Mouse (Mus musculus): ENCODE results near the gene Bace2. TPM values are rescaled to one million over a fixed set of nuclear protein-coding genes. Genes with fewer than 3 reads are reported as not detected.

Gene Bace2
- total RNA-seq (2015), result not detected in 2 replicates
- not detected in 2 replicates for total RNA-seq (2017)

DNA sequence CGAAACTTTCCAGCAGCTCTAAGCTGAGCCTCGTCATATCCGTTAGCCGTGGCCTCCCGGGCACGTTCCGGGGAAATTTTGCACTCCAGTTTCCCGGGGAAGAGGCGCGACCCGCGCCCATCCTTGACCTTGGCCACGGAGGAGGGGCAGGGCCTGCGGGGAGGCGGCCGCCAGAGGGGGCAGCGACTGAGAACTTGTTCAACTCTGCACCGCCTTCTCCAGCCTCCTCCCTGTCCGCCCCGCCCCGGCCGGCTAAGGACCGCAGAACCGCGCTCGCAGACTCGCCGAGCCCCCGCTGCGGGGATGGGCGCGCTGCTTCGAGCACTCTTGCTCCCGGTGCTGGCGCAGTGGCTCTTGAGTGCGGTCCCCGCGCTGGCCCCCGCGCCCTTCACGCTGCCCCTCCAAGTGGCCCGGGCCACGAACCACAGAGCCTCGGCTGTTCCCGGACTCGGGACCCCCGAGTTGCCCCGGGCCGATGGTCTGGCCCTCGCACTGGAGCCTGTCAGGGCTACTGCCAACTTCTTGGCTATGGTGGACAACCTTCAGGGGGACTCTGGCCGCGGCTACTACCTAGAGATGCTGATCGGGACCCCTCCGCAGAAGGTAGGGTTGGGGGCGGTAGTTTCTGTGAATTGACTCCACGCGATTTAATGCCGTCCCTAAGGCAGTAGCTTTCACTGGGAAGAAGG, at the start of gene Bace2:
Gene Bace2 (plus strand): TSS at position 244 of the 689 bp plus-strand sequence.
- peak; percentile 52; the same call in 1 of the 2 replicates for ATAC-seq (ENCODE audit: poor library complexity, severe bottlenecking)

DNA sequence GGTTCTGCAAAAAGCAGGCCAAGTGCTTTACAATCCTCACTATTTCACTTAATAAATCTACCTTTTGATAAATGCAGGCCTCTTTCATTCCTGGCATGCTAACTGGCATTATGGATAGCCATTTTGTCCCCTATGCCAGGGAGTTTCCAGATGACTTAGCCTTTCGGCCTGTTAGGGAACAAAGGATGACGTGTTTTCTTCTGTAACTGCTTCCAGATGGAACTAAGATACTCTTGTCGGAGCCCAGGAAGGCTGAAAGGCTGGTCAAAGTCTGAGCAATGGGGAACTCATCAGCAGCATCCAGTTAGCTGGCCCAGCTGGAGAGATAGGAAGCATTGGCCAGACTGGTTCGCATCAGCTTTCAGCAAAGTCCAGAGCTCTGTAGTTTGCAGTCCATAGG, 48.9 kb upstream of the Bace2 start:
- ATAC-seq (ENCODE audit: poor library complexity, severe bottlenecking), result no peak

DNA sequence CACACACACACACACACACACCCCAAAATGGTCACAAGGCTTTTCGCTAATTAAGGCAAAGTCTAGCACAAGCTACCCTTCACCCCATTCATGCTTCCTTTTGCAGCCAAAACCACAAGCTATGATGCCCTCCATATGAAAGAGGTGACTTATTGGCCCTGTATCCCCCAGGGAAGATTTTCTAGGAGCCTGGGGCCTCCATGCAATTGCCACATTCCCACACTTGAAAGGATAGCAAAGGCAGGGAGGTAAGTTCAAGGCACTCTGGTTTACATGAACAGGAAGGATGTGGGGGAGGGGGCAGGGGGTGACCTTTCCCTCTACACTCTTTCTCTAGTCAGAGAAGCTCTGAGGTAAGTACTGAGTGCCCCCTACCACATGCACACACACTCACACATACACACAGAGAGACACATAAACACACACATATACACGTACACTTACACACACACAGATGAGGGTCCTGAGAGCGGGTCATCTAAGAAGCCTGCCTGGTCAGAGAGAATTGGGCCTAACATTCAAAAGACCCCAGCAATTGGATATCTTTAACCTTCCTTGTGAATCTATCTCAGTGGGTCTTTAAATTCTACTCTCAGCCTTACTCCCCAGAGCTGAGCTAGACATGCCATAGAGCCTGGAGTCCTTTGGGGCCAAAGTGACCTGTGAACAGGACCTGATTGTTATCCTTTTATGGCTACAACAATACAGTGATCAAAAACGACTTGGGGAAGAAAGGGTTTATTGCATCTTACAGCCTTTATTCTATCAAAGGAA, 46.6 kb upstream of the Bace2 start:
- ATAC-seq (ENCODE audit: poor library complexity, severe bottlenecking), result no peak

DNA sequence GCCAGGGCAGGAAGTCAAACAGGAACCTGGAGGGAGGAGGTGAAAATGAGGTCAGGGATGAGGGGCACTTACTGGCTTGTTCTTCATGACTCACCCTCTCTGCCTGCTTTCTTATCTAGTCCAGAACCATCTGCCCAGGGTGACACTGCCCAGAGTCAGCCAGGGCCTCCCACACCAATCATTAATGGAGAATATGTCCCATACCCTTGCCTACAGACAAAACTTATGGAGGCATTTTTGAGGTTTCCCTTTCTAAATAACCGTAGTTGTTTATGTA, 46.0 kb upstream of the Bace2 start:
- peak; percentile 53 for ATAC-seq (ENCODE audit: poor library complexity, severe bottlenecking)

DNA sequence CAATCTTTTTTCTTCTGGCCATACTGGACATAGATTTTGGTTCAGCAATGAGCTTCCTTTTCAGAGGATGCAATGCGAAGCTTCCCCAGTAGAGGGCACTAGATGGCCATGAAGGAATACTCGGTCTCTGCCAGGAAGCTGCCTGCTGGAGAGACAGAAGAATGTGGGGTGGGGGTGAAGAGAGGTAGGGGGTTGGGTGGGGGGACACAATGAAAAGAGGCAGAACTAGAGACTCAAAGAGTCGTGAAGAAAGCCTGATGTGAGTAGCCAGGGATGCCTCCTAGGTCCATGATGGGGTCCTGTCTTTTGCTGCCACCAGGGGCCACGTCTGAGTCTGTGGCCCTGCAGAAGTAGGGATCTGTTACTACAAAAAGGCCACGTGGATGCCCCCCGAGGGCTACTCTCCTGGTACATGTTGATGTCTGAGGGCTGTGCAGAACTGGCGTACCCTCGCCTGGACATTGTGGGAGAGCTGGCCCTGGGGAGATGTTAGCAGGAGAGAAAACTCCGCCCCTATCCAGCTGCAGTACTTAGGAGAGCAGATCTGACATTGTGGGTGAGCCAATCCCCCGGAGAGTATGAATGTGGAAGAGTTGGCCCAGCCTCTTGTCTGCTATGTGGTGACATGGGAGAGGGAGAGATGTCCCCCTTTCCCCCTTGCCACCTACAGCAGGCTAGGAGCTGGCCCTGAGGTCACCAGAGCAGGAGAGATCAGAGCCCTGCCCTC, 43.4 kb upstream of the Bace2 start:
- ATAC-seq (ENCODE audit: poor library complexity, severe bottlenecking), result peak; percentile 68

DNA sequence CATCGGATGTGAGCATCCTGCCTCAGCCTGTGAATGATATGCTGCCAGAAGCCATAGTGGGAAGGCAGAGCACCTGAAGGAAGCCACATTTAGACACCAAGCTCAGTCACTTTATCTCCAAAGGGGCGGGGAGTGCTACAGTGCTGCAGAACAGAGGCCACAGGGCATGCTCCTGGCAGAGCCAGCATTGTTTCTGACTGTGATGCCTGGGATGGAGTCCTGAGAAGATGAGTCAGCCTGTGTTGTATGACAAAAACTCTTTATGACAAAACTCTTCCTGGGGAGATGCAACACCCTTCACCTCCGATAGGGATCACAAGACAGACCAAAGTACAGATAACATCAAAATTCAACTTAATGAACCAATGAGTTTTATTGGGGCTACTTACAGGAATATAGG, 35.0 kb upstream of the Bace2 start:
- no peak for ATAC-seq (ENCODE audit: poor library complexity, severe bottlenecking)

DNA sequence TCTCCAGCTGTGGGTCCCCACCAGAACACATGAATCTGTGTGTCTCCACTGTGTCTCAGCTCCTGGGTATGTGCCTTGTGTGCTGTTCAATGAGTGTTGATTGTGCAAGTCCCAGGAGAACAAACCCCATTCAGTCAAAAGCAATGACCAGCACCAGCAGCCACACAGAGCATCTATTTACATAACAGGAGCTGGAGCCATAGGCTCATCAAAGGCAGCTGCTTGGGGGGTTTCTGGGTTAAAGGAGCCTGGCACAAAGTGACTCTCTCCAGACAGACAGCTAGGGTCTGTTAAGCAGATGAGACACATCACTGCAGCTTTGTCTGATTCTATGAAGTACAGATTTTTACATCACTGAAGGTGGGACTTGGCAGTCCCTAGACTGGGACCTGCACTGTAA, 33.9 kb upstream of the Bace2 start:
- no peak for ATAC-seq (ENCODE audit: poor library complexity, severe bottlenecking)

DNA sequence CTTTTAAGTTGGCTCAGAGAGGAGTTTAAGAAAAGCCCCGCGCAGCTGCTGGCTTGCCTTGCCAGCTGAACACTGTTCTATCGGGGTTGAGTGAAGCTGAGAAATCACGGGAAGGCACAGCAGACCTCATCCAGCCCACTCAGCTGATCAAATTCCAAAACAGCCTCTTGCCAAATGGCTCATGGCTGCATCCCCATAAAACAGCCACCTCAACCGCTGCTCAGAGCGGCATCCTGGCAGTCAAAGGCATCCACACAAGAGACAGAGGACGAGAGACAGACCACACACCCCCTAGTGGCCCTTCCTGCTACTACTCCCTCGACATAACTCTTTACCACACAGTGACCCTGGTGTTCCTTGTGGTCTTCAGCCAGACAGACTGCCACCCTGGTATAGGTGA, 30.6 kb upstream of the Bace2 start:
- ATAC-seq (ENCODE audit: poor library complexity, severe bottlenecking), result 0 out of 2 replicates have a peak, but pooled peaks have one; percentile 33

DNA sequence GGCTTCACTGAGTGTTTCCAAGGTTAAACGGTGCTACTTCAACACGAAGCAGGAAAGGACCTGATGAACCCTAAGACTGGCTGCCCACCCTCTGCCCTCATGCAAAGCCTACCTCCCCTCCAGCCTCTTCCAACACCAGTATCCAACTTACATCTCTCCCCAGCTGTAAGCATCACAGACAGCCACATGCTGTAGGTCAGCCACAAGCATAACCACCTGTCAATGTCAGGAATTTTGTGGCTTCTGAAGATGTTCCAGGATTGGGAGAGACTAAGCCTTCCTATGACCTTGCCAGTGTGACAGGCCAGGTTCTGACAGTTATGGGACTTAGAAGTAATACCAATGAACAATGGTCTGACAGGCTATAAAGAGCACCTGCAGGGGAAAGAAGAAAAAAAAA, 27.9 kb upstream of the Bace2 start:
- ATAC-seq (ENCODE audit: poor library complexity, severe bottlenecking), result no peak

DNA sequence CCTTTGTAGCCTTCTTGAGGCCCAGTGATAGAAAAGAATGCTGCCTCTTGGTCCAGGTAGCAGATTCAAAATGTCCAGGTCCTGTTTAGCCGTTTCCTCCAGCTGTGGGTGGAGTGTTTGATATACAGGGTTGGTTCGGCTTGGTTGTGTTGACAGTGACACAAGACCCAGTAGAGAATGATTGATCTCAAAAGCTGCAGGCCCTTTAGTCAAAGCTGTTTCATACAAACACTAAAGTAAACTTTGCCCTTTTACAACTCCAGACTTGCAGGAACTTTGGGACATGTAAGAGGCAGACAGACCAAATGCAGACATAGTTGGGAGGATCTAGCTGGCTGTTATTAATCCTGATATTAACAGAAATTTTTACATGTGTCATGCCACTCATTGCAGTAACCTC, 3.5 kb upstream of the Bace2 start:
- ATAC-seq (ENCODE audit: poor library complexity, severe bottlenecking), result no peak

DNA sequence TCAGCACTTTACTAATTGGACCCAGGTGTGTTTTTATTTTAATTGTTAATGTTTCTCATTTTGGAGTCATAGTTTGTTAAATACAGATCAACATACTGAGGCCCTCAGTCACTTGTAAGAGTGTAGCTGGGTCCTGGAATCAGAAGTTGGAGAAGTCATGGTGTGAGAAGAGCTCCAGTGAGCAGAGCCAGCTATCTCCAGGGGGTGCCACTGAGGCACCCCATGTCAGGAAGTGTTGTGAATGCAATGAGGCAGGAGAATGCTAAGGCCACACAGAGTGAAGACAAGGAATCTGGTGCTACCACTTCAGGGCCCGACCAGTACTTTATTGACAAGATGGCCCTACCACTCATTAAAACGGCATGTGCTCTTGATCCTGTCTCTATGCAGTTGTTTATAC, 1.9 kb upstream of the Bace2 start:
- no peak for ATAC-seq (ENCODE audit: poor library complexity, severe bottlenecking)

DNA sequence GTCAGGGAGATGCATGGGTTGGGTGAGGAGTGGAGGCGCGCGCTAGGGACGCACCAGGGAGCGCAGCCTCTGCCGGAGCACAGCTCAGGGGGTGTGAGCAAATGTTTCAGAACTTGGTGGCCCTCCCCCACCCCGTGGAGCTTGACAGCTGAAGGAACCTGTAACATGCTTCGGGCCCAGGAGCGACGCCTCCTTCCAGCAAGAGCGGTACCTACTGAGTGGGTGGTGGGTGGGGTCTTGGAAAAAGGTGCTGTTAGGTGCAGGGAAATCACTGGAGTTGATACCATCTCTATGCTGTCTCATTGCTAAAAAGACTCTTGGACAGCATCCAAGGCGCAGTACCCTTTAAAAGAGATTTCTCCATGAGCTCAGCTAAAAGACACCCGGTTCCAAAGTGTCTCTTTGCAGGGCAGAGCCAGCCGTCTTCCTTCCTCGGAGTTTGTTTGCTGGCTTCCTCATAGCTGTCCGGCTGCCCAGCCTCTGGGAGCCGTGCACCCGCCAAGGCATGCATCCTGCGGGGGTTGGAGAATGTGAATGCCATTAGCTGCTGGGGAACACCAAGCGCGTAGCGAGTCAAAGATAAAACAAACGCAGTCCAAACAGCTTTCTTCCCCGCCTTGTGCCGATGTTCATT, 763 bp downstream of the Bace2 start:
- ATAC-seq (ENCODE audit: poor library complexity, severe bottlenecking), result no peak

DNA sequence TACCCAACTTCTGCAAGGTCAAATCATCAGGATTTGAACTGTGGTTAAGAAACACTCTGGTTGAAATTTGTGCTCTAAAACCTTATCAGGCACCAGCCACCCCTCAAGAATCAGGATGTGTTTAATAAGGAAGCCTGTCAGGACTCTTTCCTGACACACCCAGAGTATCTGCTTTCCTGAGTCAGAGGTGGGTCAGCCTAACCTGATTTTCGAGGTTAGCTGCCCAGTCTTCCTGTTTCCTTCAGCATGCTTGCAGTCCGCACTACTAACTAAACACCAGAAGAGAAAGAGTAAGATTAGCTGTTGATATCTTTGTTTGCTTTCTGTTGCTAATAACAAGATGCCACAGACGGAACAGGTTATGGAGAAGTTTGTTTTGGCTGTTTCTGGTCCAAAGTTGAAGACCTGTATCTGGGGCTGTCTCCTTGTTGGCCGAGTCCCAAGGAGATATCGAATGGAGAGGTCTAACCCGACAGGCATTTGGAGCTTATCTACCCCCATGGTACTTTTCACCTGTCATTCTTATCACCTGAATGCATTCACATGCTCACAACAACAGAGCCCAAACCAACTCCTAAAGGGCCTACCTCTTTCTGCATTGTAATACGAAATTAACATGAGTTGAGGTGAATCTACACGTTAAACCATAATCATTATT, 5.8 kb downstream of the Bace2 start:
- no peak for ATAC-seq (ENCODE audit: poor library complexity, severe bottlenecking)

DNA sequence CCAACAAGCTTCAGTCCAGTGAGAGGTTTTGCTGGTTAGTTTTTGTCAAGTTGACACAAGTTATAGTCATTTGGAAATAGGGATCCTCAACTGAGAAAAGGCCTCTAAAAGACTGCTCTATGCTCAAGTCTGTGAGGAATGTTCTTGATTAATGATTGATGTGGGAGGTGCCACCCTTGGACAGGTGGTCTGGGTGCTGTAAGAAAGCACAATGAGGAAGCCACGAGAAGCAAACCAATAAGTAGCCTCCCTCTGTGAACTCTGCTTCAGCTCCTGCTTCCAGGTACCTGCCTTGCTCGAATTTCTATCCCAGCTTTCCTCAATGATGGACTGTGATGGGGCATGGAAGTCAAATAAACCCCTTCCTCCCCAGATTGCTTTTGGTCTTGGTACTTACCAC, 9.6 kb downstream of the Bace2 start:
- no peak for ATAC-seq (ENCODE audit: poor library complexity, severe bottlenecking)

DNA sequence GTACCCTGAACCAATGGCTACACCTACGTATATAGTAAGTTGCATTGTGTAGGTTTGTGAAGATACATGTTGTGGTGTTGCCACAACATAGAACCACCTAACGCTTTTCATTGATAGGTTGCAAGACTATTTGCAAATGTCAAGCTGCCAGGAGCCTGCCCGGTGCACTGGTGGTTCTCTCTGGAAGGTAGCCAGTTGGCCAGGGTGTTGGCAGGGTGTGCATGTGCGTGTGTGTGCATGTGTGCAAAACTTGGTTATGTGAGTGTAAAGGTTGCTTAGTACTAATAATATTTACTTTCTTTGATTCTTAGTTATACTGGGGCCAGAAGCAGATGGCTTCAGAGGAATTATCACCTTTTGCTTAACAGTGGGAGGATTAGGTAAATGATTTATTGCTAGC, 13.7 kb downstream of the Bace2 start:
- no peak for ATAC-seq (ENCODE audit: poor library complexity, severe bottlenecking)

DNA sequence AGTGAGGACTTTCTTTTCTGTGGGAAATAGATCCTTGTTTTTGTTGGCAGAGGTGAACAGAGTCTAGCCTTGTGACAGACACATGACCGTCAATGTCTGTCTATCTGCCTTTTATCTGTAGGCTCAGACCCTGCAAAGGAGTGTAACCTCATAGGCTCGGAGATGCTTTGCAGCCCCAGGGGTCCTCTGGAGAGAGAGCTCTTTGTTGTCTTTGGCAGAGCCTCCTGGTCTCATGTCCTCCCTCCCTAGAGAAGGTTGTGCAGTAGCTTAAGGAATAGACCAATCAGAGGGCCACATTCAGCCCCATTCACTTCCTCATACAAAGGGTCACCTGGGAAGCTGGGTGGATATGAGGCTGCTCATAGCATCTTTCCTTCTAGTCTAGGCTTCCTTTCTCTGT, 31.4 kb downstream of the Bace2 start:
- ATAC-seq (ENCODE audit: poor library complexity, severe bottlenecking), result no peak

DNA sequence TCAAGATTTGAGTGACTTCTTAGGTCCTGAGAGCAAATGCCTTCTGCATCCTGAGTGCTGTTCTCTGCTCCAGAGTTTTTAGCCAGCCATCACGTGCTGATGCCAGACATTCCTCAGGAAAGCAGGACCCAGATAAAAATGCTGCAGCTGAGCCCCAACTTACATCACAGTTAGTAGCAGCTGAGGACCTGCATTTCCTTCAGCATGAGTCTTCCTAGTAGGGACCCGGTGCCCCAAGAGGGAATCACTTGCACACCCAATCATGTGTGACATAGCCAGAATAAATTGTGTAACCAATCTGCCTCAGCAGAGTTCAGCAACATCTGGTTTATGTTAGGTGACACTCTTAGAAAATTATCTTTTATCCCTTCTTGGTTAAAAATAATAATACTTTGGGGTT, 34.7 kb downstream of the Bace2 start:
- ATAC-seq (ENCODE audit: poor library complexity, severe bottlenecking), result no peak

DNA sequence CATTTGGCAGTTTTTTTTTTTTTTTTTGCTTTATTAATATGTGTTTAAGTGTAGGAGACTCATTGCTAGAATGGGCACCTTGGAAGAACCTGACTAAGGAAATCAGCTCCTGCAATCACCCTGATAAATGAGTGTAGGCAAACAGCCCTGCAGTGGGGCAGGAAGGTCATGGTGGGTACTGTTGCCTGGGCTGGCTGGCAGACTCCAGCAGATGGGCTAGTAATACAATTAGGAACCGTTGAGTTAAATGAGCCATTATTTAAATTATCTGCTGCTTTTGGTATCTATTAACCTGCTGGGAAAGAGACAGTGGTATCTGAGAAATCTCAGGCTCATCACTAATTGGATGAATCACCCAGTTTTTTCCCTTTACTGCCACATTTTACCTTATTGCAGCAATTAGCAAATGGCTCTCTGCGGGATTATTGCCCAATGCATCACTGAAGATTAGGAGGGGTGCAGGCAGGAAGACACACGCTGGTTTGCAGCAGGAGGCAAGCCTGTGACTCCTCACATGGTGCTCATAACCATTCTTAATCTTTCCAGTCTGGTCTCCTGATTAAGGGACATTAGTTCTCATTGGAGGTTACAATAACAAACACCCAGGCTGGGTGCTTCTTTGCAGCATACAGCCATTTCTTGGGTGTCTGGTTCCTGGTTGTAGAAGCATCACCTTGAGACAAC, 35.3 kb downstream of the Bace2 start:
- no peak for ATAC-seq (ENCODE audit: poor library complexity, severe bottlenecking)

DNA sequence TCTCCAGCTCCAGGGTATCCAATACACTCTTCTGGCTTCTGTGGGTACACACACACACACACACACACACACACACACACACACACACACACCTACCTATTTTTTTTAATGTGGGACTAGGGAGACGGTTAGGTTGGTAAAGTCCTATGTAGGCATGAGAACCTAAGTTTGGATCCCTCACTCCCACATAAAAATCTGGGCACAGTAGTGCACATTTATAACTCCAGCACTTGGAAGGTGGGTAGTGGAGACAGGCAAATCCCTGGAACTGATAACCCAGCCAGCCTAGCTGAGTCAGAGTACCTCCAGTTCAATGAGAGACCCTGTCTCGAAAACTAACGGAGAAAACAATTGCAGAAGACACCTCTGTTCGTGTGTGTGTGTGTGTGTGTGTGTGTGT, 39.9 kb downstream of the Bace2 start:
- ATAC-seq (ENCODE audit: poor library complexity, severe bottlenecking), result no peak

DNA sequence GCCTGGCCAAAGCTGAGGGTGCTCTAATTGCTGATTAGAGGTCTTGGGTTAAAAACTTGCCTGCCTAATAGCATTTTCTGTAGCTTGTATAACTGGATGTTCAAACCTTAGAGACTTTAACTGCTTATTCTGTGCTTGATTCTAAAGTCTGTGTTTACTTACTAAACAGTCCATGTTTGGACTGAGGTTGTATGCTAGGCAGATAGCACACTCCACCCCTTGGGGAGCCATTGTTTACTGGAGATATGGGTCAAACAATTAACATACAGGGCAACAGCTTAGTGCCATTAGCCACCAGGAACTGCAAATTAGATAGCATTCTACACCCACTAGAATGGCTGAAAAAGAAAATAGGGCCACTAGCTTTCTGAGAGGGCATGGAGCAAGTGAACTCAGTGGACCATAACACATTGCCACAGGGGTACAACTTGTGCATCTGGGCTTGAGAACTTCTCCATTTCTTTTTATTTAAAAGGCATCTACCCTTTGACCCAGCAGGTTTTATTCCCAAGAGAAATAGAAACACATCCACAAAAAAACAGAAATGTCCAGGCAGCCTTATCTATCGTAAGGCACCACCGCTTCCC, 41.5 kb downstream of the Bace2 start:
- ATAC-seq (ENCODE audit: poor library complexity, severe bottlenecking), result no peak
